Mouse (Mus musculus) gastrocnemius, postnatal 10 days (tissue): Measurements from ENCODE around the gene Spout1. TPM values are rescaled to one million over a fixed set of nuclear protein-coding genes. Genes with fewer than 3 reads are reported as not detected.

Experiments
- DNase-seq: peaks from one replicate; pipeline ENCODE4 v3.0.0; 2021; ENCODE audit warnings: mixed read lengths
- total RNA-seq, 2 experiments: library from RNA; stranded (reverse); gene quantifications; 2 replicates each; pipeline ENCODE4 v1.2.3; 2021

Gene Spout1
- total RNA-seq, 2 experiments from 2014 or later = 7.4 to 7.6 TPM

DNA sequence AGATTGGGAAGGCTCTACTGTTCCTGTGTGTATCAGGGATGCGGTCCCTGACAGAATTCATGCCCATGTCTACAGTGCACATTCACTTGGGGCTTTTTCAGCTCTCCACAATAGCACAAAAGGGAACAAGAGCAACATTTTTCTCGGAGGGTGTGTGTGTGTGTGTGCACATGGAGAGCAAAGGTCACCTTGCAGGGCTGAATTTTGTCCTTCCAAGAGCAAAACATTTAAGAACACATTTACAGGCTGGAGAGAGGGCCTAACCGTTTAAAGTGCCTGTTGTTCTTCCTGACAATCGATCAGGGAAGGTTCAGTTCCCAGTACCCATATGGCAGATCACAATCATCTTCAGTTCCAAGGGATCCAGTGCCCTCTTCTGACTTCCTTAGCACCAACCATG is 48.1 kb downstream of the Spout1 start:
- DNase-seq = no peak

GRCm38 (mm10) chr2:30128789-30129188 is 49.5 kb downstream of the Spout1 start:
- no peak for DNase-seq

GRCm38 (mm10) chr2:30124472-30125274 is 53.6 kb downstream of the Spout1 start, which contains the start of gene Zer1:
Gene Zer1, minus strand, starts transcription at chr2:30124585.
- DNase-seq = peak; percentile 98

DNA sequence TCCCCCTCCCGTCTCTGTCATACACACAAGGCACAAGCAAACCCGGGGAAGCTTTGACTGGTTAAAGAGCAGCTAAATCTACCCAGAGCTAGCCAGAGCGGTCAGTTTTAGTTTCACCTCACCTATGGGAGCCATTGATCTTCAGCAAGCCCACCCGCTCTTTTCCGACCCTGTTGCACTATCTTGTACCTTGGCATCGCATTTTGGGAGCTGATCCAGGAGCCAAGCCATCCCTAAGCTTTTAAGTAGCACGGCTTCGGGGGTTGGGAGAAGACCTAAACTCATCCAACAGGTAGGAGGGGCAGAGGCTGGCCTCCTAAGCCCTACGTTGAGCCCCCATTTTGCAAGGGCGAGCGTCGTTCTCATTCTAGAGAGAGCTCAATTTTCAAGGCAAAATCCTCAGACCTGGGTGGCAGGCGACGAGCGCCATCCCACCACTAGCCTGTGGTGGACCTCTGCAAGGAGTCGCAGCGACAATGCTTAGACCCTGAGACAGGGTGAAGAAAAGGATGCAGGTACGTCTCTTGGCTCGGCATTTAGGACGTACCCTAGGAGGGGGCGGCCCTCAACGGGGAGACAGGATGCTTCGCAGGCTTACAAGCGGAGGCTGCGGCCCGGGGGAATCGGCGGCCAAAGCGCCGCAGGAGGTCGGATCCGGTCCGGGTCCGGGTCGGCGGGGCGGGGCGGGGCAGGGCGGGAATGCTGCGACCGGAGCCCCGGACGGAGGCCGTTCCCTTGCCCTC is 54.4 kb downstream of the Spout1 start:
- DNase-seq = no peak

Other genes starting within 250 kb of the Spout1 start
- 10 to 100 TPM; 20.9 to 21.7 TPM for gene Gle1, start 243.0 kb downstream of the Spout1 start, total RNA-seq
- 100 to 1,000 TPM; 103 to 127 TPM for gene Sptan1, start 212.9 kb downstream of the Spout1 start, total RNA-seq
- gene Wdr34, start 129.6 kb downstream of the Spout1 start, total RNA-seq = 1 to 10 TPM; 4.7 to 5.4 TPM
- 100 to 1,000 TPM; 128 to 134 TPM for gene Set, start 121.1 kb downstream of the Spout1 start, total RNA-seq
- 1 to 10 TPM; 4.5 to 8.3 TPM for gene Pkn3, start 100.8 kb downstream of the Spout1 start, total RNA-seq
- 1 to 10 TPM; 3.4 to 4.2 TPM for gene Zdhhc12, start 84.8 kb downstream of the Spout1 start, total RNA-seq
- gene Zer1, start 53.9 kb downstream of the Spout1 start, total RNA-seq = 10 to 100 TPM; 18.9 to 21.7 TPM
- 10 to 100 TPM; 14.0 to 18.0 TPM for gene Tbc1d13, start 44.7 kb downstream of the Spout1 start, total RNA-seq
- 10 to 100 TPM; 31.1 to 36.6 TPM for gene Endog, start 7.0 kb downstream of the Spout1 start, total RNA-seq
- gene Kyat1, start 27.4 kb upstream of the Spout1 start, total RNA-seq = 10 to 100 TPM; 13.6 to 16.0 TPM
- gene Lrrc8a, start 59.3 kb upstream of the Spout1 start, total RNA-seq = 10 to 100 TPM; 21.2 to 22.1 TPM
- under 1 TPM; 0.42 to 0.86 TPM for gene Gm28035, start 62.1 kb upstream of the Spout1 start, total RNA-seq
- 10 to 100 TPM; 11.3 to 12.4 TPM for gene Phyhd1, start 87.7 kb upstream of the Spout1 start, total RNA-seq
- gene Gm28038, start 102.6 kb upstream of the Spout1 start, total RNA-seq = not detected
- 10 to 100 TPM; 17.3 to 18.3 TPM for gene Dolk, start 107.9 kb upstream of the Spout1 start, total RNA-seq
- gene Nup188, start 107.9 kb upstream of the Spout1 start, total RNA-seq = 10 to 100 TPM; 15.9 to 18.1 TPM
- gene Sh3glb2, start 180.9 kb upstream of the Spout1 start, total RNA-seq = 10 to 100 TPM; 32.2 to 37.9 TPM
- gene Miga2, start 185.8 kb upstream of the Spout1 start, total RNA-seq = 10 to 100 TPM; 19.4 to 31.1 TPM
- gene Dolpp1, start 213.8 kb upstream of the Spout1 start, total RNA-seq = 10 to 100 TPM; 10.9 to 14.3 TPM
- 100 to 1,000 TPM; 228 to 262 TPM for gene Crat, start 237.4 kb upstream of the Spout1 start, total RNA-seq
- gene Ptpa, start 237.6 kb upstream of the Spout1 start, total RNA-seq = 100 to 1,000 TPM in 1 of 2 experiments, 10 to 100 TPM in 1; 95.1 to 101 TPM